Mouse (Mus musculus): ENCODE data around the gene Tgfb3. TPM values are rescaled to one million over a fixed set of nuclear protein-coding genes. Genes with fewer than 3 reads are reported as not detected.

The Tgfb3 gene
- polyA plus RNA-seq (2016; fragmentation: Nextera tagmentation; extraction: Ambion mirVana) = 7.6 and 15.7 TPM in 2 replicates

DNA sequence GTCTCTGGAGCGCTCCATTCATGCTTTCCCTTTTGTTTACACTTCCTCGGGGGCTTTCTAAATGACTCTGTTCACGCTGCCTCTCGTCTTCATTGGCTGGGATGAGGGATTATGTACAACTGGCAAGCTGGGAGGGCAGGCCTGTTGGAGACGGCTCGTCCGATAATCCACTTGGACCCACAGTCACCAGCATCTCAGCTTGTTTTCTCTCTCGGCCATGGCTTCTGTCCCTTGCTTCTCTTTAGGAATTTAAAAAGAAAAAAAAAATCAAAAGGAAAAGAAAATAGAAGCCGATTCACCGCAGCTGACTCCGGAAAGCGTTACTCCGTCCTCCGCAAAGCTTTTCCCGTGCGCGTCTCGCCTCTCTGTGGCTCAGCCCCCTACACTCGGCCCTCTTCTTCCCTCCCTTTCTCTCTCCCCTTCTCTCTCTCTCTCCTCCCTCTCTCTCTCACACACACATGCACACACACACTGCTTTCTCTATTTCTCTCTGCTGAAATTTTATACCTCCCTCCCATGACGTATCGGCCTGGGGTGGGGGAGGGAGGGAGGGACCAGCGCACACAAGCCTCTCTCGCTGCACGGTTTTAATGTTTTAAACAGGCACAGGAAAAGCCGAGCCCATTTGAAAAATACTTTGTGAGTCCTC, at the start of gene Tgfb3:
TSS of gene Tgfb3 (minus strand) at position 489 of the 649 bp plus-strand sequence.
- Histone ChIP-seq H3K36me3 (no peaks in the 10 kb centered on the region), H3K27me3 (peaks cover 40% of the 10 kb centered on the region), H3K9ac (replicated peaks) (peak within 1 kb of the TSS; percentile 62), H3K9me3 (no peaks in the 10 kb centered on the region), H3K4me2 (replicated peaks) (peak within 1 kb of the TSS; percentile 73), H3K4me3 (peak within 1 kb of the TSS; percentile 50), H3K27ac (replicated peaks) (peak within 1 kb of the TSS; percentile 63), H3K4me1 (peaks cover 27% of the 10 kb centered on the region)
- peak; percentile 69 for ATAC-seq (ENCODE audit: low FRiP score, low read depth)
- WGBS = under 1% methylated on average over 25 of the region's 25 CpGs

DNA sequence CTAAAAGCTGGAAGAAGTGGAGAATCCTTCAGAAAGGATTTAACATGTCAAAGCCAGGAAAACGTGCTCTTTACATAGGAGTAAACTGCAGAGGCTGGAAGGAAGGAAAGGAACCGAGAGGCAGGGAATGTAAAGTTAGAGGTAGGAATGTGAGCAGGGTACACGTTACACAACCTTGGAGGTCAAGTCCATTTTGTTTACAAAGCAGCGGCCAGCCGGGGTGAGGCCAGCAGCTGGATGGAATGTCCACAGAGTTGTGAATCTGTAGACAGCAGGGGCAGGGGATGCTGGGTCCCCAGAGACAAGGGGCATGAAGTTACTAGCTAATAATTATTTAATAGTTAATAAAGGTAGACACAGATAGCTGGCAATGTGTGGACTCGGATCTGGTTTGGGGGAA, 49.3 kb upstream of the Tgfb3 start:
- Histone ChIP-seq H3K27me3 (no peaks in the 10 kb centered on the region), H3K36me3 (no peaks in the 10 kb centered on the region), H3K9ac (replicated peaks) (no peak overlapping the region), H3K4me2 (replicated peaks) (no peak overlapping the region), H3K4me3 (no peak overlapping the region), H3K9me3 (no peaks in the 10 kb centered on the region), H3K4me1 (no peaks in the 10 kb centered on the region), H3K27ac (replicated peaks) (no peak overlapping the region)
- 81% methylated on average over 6 of the region's 6 CpGs for WGBS
- no peak for ATAC-seq (ENCODE audit: low FRiP score, low read depth)

DNA sequence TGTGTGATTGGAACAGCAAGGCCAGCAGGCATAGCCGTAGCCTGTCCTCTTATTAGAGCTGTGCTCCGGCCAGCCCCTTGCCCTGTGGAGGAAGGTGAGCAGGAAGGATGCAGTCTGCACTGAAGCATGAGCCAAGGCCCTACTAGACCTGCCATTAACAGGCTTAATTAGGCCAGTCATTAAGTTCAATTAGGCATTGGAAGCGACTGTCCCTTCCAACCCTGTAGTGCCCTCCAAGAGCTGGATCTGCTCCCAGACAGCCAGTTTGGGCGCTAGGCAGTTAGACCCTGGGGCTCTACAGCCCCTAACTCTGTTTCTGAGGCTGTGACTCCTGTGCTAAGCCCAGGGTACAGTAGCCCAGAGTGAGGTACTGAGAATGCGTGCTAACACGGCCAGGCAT, 45.2 kb upstream of the Tgfb3 start:
- Histone ChIP-seq H3K9me3 (no peaks in the 10 kb centered on the region), H3K27me3 (no peaks in the 10 kb centered on the region), H3K4me2 (replicated peaks) (no peak overlapping the region), H3K4me3 (no peak overlapping the region), H3K9ac (replicated peaks) (no peak overlapping the region), H3K4me1 (no peaks in the 10 kb centered on the region), H3K27ac (replicated peaks) (no peak overlapping the region), H3K36me3 (no peaks in the 10 kb centered on the region)
- ATAC-seq (ENCODE audit: low FRiP score, low read depth) = no peak
- WGBS = 91% methylated on average over 6 of the region's 6 CpGs

DNA sequence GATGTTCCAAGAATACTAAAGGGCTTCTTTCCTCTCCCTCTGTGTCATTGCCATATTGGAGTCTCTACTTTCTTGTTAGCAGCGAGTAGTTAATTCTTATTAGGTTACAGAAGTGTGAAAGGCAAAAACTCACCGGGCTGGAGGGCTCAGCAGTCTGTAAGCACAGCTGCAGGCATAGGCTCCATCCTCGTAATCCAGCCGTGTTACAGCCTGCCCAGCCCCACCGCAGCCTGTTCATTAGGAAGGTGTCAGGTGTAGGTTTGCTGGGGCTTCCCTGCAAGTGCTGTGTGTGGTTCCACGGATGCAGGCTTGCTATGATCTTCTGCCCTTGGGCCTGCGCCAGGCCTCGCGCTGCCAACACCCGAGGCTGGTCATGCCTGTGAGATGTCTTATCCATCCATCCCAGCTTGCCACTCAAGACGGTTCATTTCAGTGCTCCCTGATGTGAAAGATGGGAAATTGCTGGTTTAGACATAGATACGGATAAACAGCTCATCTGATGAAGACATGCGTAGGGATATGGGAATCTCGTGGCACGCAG, 37.5 kb upstream of the Tgfb3 start:
- no peak for ATAC-seq (ENCODE audit: low FRiP score, low read depth)
- Histone ChIP-seq H3K4me1 (no peaks in the 10 kb centered on the region), H3K4me3 (no peak overlapping the region), H3K4me2 (replicated peaks) (no peak overlapping the region), H3K9ac (replicated peaks) (no peak overlapping the region), H3K36me3 (0 out of 2 replicates have a peak, but pooled peaks cover 3% of the 10 kb centered on the region), H3K9me3 (no peaks in the 10 kb centered on the region), H3K27me3 (no peaks in the 10 kb centered on the region), H3K27ac (replicated peaks) (no peak overlapping the region)
- WGBS = 86% methylated on average over 15 of the region's 15 CpGs

DNA sequence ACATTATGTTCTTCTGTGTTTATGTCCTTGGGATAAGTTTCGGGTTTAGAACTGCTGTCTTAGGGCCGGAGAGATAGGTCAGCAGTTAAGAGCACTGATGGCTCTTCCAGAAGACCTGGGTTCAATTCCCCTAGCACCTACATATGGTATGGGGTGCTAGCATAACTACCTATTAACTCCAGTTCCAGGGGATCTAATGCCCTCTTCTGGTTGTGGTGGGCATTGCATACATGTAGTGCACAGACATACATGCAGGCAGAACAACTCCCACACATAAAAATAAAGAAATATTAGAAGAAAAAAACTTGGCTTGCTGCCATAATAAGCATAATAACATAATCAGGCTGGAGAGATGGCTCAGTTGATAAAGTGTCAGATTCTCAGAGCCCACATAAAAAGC, 31.8 kb upstream of the Tgfb3 start:
- H3K4me2 ChIP-seq (replicated peaks) = no peak overlapping the region
- no peak overlapping the region for H3K27ac ChIP-seq (replicated peaks)
- no peaks in the 10 kb centered on the region for H3K27me3 ChIP-seq
- H3K4me3 ChIP-seq = no peak overlapping the region
- WGBS = 97% methylated on average over 2 of the region's 2 CpGs
- ATAC-seq (ENCODE audit: low FRiP score, low read depth) = no peak
- H3K4me1 ChIP-seq = no peaks in the 10 kb centered on the region
- peaks cover 7% of the 10 kb centered on the region; the same call in 1 of the 2 replicates for H3K36me3 ChIP-seq
- no peak overlapping the region for H3K9ac ChIP-seq (replicated peaks)
- no peaks in the 10 kb centered on the region for H3K9me3 ChIP-seq

DNA sequence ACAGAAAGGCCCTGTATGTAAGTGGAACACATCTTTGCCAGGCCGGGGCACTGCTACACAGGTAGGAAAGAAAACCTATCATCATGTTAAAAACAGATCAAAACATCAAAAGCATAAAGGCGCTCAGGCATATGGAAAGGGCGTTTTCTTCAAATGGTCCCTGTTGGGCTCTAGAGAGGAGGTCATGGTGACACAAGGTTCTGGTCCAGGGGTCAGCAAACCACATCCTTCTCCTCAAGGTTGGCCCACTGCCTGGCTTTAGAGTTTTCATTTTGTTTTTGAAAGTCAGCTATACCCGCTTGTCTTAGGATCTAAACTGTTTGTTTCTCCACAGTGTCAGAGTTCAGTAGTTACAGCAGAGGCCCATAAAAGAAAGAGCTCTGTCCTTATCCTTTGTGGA, 30.7 kb upstream of the Tgfb3 start:
- Histone ChIP-seq H3K4me1 (0 out of 2 replicates have a peak, but pooled peaks cover under 1% of the 10 kb centered on the region), H3K27ac (replicated peaks) (no peak overlapping the region), H3K9me3 (no peaks in the 10 kb centered on the region), H3K27me3 (no peaks in the 10 kb centered on the region), H3K9ac (replicated peaks) (no peak overlapping the region), H3K4me3 (no peak overlapping the region), H3K36me3 (peaks cover 7% of the 10 kb centered on the region; the same call in 1 of the 2 replicates), H3K4me2 (replicated peaks) (no peak overlapping the region)
- ATAC-seq (ENCODE audit: low FRiP score, low read depth) = no peak
- 90% methylated on average over 4 of the region's 4 CpGs for WGBS

DNA sequence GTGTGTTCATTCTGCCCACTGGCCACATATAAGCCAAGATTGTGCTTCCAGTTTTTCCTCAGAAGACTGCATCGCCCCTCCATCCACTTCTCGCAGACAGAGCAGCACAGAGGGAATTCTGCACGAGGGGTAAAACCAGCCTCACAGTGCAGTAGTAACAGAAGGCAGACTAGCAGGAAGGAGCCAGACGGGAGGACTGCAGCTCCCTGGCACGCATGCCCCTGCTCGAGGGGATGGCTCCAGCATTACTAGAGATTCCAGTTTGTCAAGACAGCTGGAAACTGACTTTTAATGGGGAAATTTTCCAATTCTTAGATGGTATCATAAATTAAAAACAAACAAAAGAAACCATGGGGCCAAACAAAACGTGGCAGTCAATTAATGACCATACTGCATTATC, 28.8 kb upstream of the Tgfb3 start:
- H3K4me1 ChIP-seq = peaks cover 15% of the 10 kb centered on the region
- no peak overlapping the region for H3K9ac ChIP-seq (replicated peaks)
- H3K27ac ChIP-seq (replicated peaks) = no peak overlapping the region
- peaks cover 7% of the 10 kb centered on the region; the same call in 1 of the 2 replicates for H3K36me3 ChIP-seq
- no peaks in the 10 kb centered on the region for H3K9me3 ChIP-seq
- no peaks in the 10 kb centered on the region for H3K27me3 ChIP-seq
- 87% methylated on average over 7 of the region's 7 CpGs for WGBS
- H3K4me2 ChIP-seq (replicated peaks) = no peak overlapping the region
- ATAC-seq (ENCODE audit: low FRiP score, low read depth) = no peak
- no peak overlapping the region for H3K4me3 ChIP-seq

DNA sequence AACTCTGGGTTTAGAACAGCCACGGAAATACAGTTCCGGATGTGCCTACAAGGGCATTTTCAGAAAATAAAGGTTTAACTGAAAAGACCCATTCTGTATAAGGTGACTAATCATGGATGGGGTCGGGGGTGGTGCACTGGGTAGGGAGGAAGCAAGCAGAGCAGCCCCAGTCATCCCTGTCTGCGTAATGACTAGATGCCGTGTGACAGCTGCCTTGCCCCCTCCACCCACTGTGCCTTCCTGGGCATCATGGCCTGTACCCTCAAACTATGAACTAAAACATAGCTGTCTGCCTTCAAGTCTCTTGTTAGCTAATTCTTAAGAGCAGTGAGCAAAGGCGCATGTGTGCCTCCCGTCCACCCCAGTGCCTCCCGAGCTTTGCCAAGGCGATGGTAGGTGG, 27.2 kb upstream of the Tgfb3 start:
- Histone ChIP-seq H3K36me3 (peaks cover 4% of the 10 kb centered on the region; the same call in 1 of the 2 replicates), H3K4me2 (replicated peaks) (no peak overlapping the region), H3K9ac (replicated peaks) (no peak overlapping the region), H3K9me3 (no peaks in the 10 kb centered on the region), H3K27ac (replicated peaks) (no peak overlapping the region), H3K27me3 (no peaks in the 10 kb centered on the region), H3K4me3 (no peak overlapping the region), H3K4me1 (peaks cover 17% of the 10 kb centered on the region)
- 93% methylated on average over 9 of the region's 9 CpGs for WGBS
- no peak for ATAC-seq (ENCODE audit: low FRiP score, low read depth)

DNA sequence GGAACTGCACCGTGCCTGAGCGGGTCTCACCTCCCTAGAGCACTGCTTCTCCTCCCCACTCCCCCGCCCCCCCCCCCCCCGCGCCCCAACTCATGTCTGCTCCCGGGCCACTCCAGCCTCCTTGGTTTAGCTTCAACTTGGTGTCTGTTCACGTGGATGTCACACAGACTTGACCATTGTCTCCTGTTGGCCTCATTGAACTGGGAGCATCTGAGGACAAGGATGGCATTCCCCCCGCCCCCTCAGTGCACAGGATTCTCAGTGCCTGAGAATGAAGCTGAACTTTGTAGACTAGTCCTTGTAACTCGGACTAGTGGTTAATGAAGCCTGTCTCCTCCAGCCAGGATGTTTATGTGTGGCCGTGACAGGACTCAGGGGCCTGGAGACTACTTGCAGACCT, 26.7 kb upstream of the Tgfb3 start:
- Histone ChIP-seq H3K9me3 (no peaks in the 10 kb centered on the region), H3K4me2 (replicated peaks) (no peak overlapping the region), H3K36me3 (peaks cover 4% of the 10 kb centered on the region; the same call in 1 of the 2 replicates), H3K4me1 (peaks cover 17% of the 10 kb centered on the region), H3K9ac (replicated peaks) (no peak overlapping the region), H3K27ac (replicated peaks) (no peak overlapping the region), H3K27me3 (no peaks in the 10 kb centered on the region), H3K4me3 (no peak overlapping the region)
- ATAC-seq (ENCODE audit: low FRiP score, low read depth) = no peak
- WGBS = 75% methylated on average over 7 of the region's 10 CpGs

DNA sequence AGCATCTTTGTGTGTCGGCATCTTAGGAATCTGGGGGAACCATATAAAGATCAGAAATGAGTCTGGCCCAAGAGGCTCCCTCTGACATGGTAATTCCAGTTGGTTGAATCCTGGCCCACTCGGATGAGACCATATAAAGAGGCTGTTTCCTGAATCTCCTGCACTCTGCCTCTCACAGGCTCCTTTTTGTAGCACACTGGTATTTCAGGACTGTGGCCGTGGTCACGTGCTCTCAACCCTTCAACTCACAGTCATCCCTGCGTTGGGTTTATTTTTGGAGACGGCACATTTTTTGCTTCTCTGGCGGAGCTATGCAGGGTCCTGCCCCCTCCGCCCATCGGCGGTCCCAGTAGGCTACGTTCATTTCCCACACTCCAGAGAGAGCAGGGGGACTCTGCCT, 25.5 kb upstream of the Tgfb3 start:
- Histone ChIP-seq H3K27ac (replicated peaks) (no peak overlapping the region; the same call in 1 of the 2 replicates), H3K4me3 (no peak overlapping the region), H3K4me2 (replicated peaks) (no peak overlapping the region), H3K27me3 (no peaks in the 10 kb centered on the region), H3K9me3 (no peaks in the 10 kb centered on the region), H3K9ac (replicated peaks) (no peak overlapping the region), H3K36me3 (peaks cover 4% of the 10 kb centered on the region; the same call in 1 of the 2 replicates), H3K4me1 (peaks cover 17% of the 10 kb centered on the region)
- WGBS = 75% methylated on average over 11 of the region's 11 CpGs
- no peak for ATAC-seq (ENCODE audit: low FRiP score, low read depth)

DNA sequence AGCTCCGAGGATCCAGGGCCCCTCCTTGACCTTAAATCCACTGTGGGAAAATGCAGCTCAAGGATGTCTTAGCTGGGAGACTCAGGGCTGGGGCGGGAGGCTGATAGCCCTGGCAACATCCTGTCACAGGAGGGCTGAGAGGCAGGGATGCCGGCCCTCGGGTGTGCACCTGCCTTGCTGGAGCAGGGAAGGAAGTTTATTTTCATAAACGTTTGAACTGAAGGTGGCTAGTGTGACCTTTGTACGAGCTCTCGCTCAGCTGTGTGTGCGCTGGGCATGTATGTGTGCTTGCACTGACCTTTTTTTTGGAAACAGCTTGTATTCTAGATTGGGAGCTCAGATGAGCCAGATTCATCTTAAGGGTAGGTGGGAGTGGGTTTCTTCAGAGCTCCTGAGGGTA, 25.0 kb upstream of the Tgfb3 start:
- 35% methylated on average over 8 of the region's 8 CpGs for WGBS
- Histone ChIP-seq H3K4me2 (replicated peaks) (no peak overlapping the region), H3K27me3 (no peaks in the 10 kb centered on the region), H3K27ac (replicated peaks) (peak overlapping the region; percentile 60), H3K9me3 (no peaks in the 10 kb centered on the region), H3K9ac (replicated peaks) (no peak overlapping the region), H3K4me1 (peaks cover 17% of the 10 kb centered on the region), H3K4me3 (no peak overlapping the region), H3K36me3 (peaks cover 4% of the 10 kb centered on the region; the same call in 1 of the 2 replicates)
- no peak for ATAC-seq (ENCODE audit: low FRiP score, low read depth)

DNA sequence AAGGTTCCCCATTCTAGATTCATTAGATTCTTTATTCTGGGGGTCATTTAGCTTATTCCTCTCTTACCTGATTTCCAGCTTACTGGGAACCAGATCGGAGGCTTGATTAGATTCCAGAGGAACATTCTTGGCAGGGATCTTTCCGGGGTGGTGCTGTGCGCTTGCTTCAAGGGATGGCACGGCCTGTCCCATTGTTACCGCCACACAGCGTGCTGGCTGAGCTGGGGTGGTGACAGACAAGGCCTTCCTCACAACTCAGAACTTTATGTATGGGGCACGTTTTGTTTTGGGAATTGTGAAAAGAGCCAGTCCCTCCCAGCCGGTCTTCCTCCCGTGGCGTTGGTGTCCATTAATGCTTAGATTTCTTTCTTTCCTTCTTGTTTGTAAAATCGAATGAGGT, 24.6 kb upstream of the Tgfb3 start:
- Histone ChIP-seq H3K36me3 (peaks cover 3% of the 10 kb centered on the region; the same call in 1 of the 2 replicates), H3K9me3 (no peaks in the 10 kb centered on the region), H3K4me1 (peaks cover 17% of the 10 kb centered on the region), H3K9ac (replicated peaks) (no peak overlapping the region), H3K27ac (replicated peaks) (peak overlapping the region; percentile 60), H3K4me2 (replicated peaks) (no peak overlapping the region), H3K4me3 (no peak overlapping the region), H3K27me3 (no peaks in the 10 kb centered on the region)
- ATAC-seq (ENCODE audit: low FRiP score, low read depth) = peak; percentile 66; the same call in 1 of the 2 replicates
- 13% methylated on average over 11 of the region's 11 CpGs for WGBS

Data from midbrain, embryonic 12.5 days (tissue).